Mouse (Mus musculus): ENCODE results near the gene Gabbr2.

DNA sequence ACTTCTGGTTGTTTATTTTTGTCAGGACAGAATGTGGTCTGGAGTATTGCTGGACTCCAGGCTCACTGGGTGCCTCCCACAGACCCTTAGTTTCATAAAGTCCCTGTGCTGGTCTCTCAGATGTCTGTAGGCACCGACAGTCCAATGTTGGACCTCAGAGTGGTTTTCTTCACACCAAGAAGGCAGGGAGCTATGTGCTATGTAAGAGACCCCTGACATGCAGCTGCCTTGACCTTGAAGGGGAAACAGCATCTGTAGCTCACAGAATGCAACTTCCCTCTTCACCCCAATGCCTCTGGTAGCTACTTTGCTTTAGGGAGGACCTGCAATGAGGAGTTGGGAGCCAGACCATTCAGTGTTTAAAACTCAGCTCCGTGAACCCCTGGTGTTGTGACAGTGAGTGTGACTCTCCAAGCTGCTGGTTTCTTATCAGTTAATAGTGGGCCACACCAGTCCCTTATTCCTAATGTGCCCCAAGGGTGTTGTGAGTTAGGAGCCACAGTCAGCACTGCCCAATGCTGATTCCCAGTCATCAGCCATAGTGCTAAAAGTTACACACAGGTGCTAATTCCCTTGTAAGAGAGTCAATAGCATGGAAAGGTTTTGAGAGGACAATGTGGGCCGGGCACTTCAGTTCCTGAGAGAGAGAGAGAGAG lies 85.5 kb downstream of the Gabbr2 start:
- TF ChIP-seq CTCF (conservative IDR thresholded peaks at IDR 0.05 in 1 of 2, IDR thresholded peaks at IDR 0.05 in 1 of 2; ENCODE audit: low read depth in 2 of 2, low read length in 2 of 2) = no peak
- TF ChIP-seq MAFK (IDR thresholded peaks at IDR 0.05; ENCODE audit: insufficient replicate concordance, low read length) = no peak
- TF ChIP-seq SIN3A (IDR thresholded peaks at IDR 0.05; ENCODE audit: low read length) = no peak
- no peak for TF ChIP-seq GABPA (IDR thresholded peaks at IDR 0.05; ENCODE audit: insufficient replicate concordance, low read depth, low read length)
- TF ChIP-seq POLR2A (IDR thresholded peaks at IDR 0.05; ENCODE audit: low read depth, low read length) = no peak
- no peak for TF ChIP-seq MEF2A (IDR thresholded peaks at IDR 0.05; ENCODE audit: borderline replicate concordance, low read depth, low read length)
- no peak for TF ChIP-seq TCF12 (IDR thresholded peaks at IDR 0.05; ENCODE audit: low read depth, low read length)
- no peak for TF ChIP-seq BHLHE40 (IDR thresholded peaks at IDR 0.05; ENCODE audit: low read depth, low read length)
- no peak for TF ChIP-seq EP300 (IDR thresholded peaks at IDR 0.05; ENCODE audit: low read length)
- TF ChIP-seq RAD21 (IDR thresholded peaks at IDR 0.05; ENCODE audit: low read depth, low read length) = no peak
- no peak for TF ChIP-seq NRF1 (IDR thresholded peaks at IDR 0.05; ENCODE audit: low read depth, low read length)
- no peak for TF ChIP-seq ZNF384 (IDR thresholded peaks at IDR 0.05; ENCODE audit: low read depth, low read length)
